Mouse (Mus musculus): ENCODE results near the gene Golga4.

Gene Golga4

DNA sequence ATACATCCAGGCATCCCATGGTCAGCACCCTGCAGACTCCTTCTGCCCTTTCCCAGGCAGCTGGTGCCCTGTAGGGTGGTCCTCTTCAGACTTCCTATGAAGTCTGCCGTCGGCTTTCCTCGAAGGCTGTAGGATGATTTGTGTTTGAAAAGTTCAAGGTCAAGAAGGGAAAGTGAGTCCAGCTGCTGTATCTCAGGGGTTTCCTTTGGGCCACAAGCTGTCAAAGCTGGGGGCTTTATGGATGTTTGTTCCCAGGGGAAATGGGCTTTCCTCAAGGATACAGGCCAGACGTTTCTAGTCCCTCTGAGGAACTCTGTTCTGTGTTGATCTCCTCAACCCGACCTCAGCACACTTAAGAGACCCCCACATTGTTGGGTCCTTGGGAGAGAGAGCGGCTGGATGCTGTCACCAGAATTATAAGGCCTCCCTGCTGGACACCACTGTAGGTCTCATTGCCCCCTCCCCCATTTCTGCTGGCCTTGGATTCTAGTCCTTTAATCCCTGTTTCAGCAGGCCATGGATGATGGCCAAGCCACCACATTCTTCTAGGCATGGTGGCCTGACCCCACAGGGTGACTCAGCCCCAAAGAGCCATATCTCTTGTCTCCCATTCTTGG, 123.8 kb downstream of the Golga4 start:
- DNase-seq (ENCODE audit: low spot score) = no peak

Measured in urinary bladder, postnatal 10 days (tissue).